Mouse (Mus musculus) kidney, adult 2 months (tissue): Measurements from ENCODE around the gene Nrxn3. TPM values are rescaled to one million over a fixed set of nuclear protein-coding genes. Genes with fewer than 3 reads are reported as not detected.

Source experiments
- DNase-seq: peaks from one replicate; pipeline ENCODE4 v3.0.0; 2021
- H3K27ac ChIP-seq: fragments of 200-500 bp; 2 replicates; pipeline ENCODE4 v1.5.1; 2012; ENCODE audit warnings: low read depth, low read length, control low read depth, inconsistent platforms; ENCODE audit not compliant: insufficient read depth
- H3K27me3 ChIP-seq: fragments of 200-500 bp; replicated peaks from 2 replicates; pipeline ENCODE4 v1.6.1; 2012; ENCODE audit warnings: mild to moderate bottlenecking, moderate library complexity, low read length, inconsistent platforms; ENCODE audit not compliant: control insufficient read depth, insufficient read depth
- H3K36me3 ChIP-seq: fragments of 200-500 bp; 2 replicates; pipeline ENCODE4 v1.6.1; 2012; ENCODE audit warnings: mild to moderate bottlenecking, moderate library complexity, low read length, inconsistent platforms; ENCODE audit not compliant: control insufficient read depth, insufficient read depth
- H3K4me1 ChIP-seq: fragments of 200-500 bp; 2 replicates; pipeline ENCODE4 v1.6.1; 2011; ENCODE audit warnings: low read length; ENCODE audit not compliant: control insufficient read depth, insufficient read depth
- H3K4me3 ChIP-seq: fragments of 200-500 bp; 2 replicates; pipeline ENCODE4 v1.5.1; 2011; ENCODE audit warnings: mild to moderate bottlenecking, low read depth, low read length, control low read depth; ENCODE audit not compliant: insufficient read depth
- CTCF ChIP-seq: fragments of 200-500 bp; conservative IDR thresholded peaks from 2 replicates; pipeline ENCODE4 v1.5.1; 2011; ENCODE audit warnings: low read depth, mild to moderate bottlenecking, control low read depth, low read length, moderate library complexity, mixed read lengths; ENCODE audit not compliant: insufficient read depth, insufficient read length
- POLR2A ChIP-seq: fragments of 200-500 bp; IDR thresholded peaks from one replicate; pipeline ENCODE4 v1.6.1; 2011; ENCODE audit warnings: low read depth, low read length, control low read depth
- WGBS: fragments of 180-500 bp; shearing (Covaris S2); methylation state at CpG from one replicate; pipeline ENCODE4 v1.1.7; 2018; 5-methylcytosine and 5-hydroxymethylcytosine counted together
- polyA plus RNA-seq: library from polyadenylated mRNA; depleted of rRNA; stranded (reverse); fragments of >200 nt; gene quantifications from 2 replicates; pipeline ENCODE4 v1.2.3, GENCODE M21; 2012

Nrxn3 gene
- polyA plus RNA-seq, 1 experiment, result 0.39 TPM

GRCm38 (mm10) chr12:88924896-88925295 is 202.2 kb downstream of the Nrxn3 start:
- Histone ChIP-seq H3K27me3 (no peaks in the 10 kb centered on the region), H3K4me1 (no peaks in the 10 kb centered on the region), H3K4me3 (no peak overlapping the region), H3K36me3 (no peaks in the 10 kb centered on the region), H3K27ac (no peak overlapping the region)
- TF ChIP-seq CTCF (no peak), POLR2A (no peak)
- WGBS, result 68% methylated on average over 3 of the region's 3 CpGs
- DNase-seq, result no peak

- no peak overlapping the region for H3K27ac ChIP-seq
- no peaks in the 10 kb centered on the region for H3K36me3 ChIP-seq
- WGBS, result 84% methylated on average over 4 of the region's 4 CpGs
- no peak for DNase-seq
- no peaks in the 10 kb centered on the region for H3K4me1 ChIP-seq
- H3K27me3 ChIP-seq, result no peaks in the 10 kb centered on the region
- no peak overlapping the region for H3K4me3 ChIP-seq
- TF ChIP-seq CTCF (no peak), POLR2A (no peak)
Observed at GRCm38 (mm10) chr12:88926306-88926705, 203.6 kb downstream of the Nrxn3 start.

GRCm38 (mm10) chr12:88931713-88932112 is 209.0 kb downstream of the Nrxn3 start:
- 52% methylated on average over 4 of the region's 4 CpGs for WGBS
- H3K4me3 ChIP-seq, result no peak overlapping the region
- no peak for TF ChIP-seq CTCF
- TF ChIP-seq POLR2A, result no peak

GRCm38 (mm10) chr12:88939679-88940078 is 217.0 kb downstream of the Nrxn3 start:
- Histone ChIP-seq H3K36me3 (no peaks in the 10 kb centered on the region), H3K4me3 (no peak overlapping the region), H3K27me3 (no peaks in the 10 kb centered on the region), H3K27ac (no peak overlapping the region), H3K4me1 (no peaks in the 10 kb centered on the region)
- no peak for TF ChIP-seq POLR2A
- TF ChIP-seq CTCF, result no peak
- DNase-seq, result no peak
- 75% methylated on average over 2 of the region's 2 CpGs for WGBS

More at GRCm38 (mm10) chr12:88931713-88932112, 209.0 kb downstream of the Nrxn3 start:
- H3K36me3 ChIP-seq, result no peaks in the 10 kb centered on the region
- peak; percentile 11 for DNase-seq
- H3K4me1 ChIP-seq, result no peaks in the 10 kb centered on the region
- H3K27ac ChIP-seq, result no peak overlapping the region
- no peaks in the 10 kb centered on the region for H3K27me3 ChIP-seq

GRCm38 (mm10) chr12:88944967-88945366 is 222.3 kb downstream of the Nrxn3 start:
- no peaks in the 10 kb centered on the region for H3K4me1 ChIP-seq
- WGBS, result 67% methylated on average over 3 of the region's 3 CpGs

GRCm38 (mm10) chr12:88949870-88950269 is 227.2 kb downstream of the Nrxn3 start:
- Histone ChIP-seq H3K36me3 (no peaks in the 10 kb centered on the region), H3K27ac (no peak overlapping the region), H3K4me3 (no peak overlapping the region), H3K4me1 (no peaks in the 10 kb centered on the region), H3K27me3 (no peaks in the 10 kb centered on the region)
- no peak for DNase-seq
- 85% methylated on average over 2 of the region's 2 CpGs for WGBS
- no peak for TF ChIP-seq CTCF
- TF ChIP-seq POLR2A, result no peak

More at GRCm38 (mm10) chr12:88944967-88945366, 222.3 kb downstream of the Nrxn3 start:
- no peak for DNase-seq
- no peak for TF ChIP-seq CTCF
- H3K27ac ChIP-seq, result no peak overlapping the region
- H3K4me3 ChIP-seq, result no peak overlapping the region
- no peaks in the 10 kb centered on the region for H3K27me3 ChIP-seq
- no peaks in the 10 kb centered on the region for H3K36me3 ChIP-seq

GRCm38 (mm10) chr12:88952937-88953600 is 230.4 kb downstream of the Nrxn3 start:
- Histone ChIP-seq H3K27me3 (no peaks in the 10 kb centered on the region), H3K4me1 (no peaks in the 10 kb centered on the region), H3K4me3 (no peak overlapping the region), H3K36me3 (no peaks in the 10 kb centered on the region), H3K27ac (no peak overlapping the region)
- 51% methylated on average over 7 of the region's 7 CpGs for WGBS
- TF ChIP-seq POLR2A, result no peak
- no peak for TF ChIP-seq CTCF
- peak; percentile 37 for DNase-seq

GRCm38 (mm10) chr12:88953801-88954200 is 231.1 kb downstream of the Nrxn3 start:
- no peaks in the 10 kb centered on the region for H3K4me1 ChIP-seq
- WGBS, result 52% methylated on average over 4 of the region's 4 CpGs

More at GRCm38 (mm10) chr12:88953801-88954200, 231.1 kb downstream of the Nrxn3 start:
- no peak overlapping the region for H3K4me3 ChIP-seq
- DNase-seq, result no peak
- no peak overlapping the region for H3K27ac ChIP-seq
- H3K27me3 ChIP-seq, result no peaks in the 10 kb centered on the region
- H3K36me3 ChIP-seq, result no peaks in the 10 kb centered on the region
- TF ChIP-seq POLR2A, result no peak
- no peak for TF ChIP-seq CTCF
